Mouse (Mus musculus): ENCODE data around the gene Paxx. TPM values are rescaled to one million over a fixed set of nuclear protein-coding genes. Genes with fewer than 3 reads are reported as not detected.

Gene Paxx
- polyA plus RNA-seq, 1 experiment from 2014 or later = 119 TPM

DNA sequence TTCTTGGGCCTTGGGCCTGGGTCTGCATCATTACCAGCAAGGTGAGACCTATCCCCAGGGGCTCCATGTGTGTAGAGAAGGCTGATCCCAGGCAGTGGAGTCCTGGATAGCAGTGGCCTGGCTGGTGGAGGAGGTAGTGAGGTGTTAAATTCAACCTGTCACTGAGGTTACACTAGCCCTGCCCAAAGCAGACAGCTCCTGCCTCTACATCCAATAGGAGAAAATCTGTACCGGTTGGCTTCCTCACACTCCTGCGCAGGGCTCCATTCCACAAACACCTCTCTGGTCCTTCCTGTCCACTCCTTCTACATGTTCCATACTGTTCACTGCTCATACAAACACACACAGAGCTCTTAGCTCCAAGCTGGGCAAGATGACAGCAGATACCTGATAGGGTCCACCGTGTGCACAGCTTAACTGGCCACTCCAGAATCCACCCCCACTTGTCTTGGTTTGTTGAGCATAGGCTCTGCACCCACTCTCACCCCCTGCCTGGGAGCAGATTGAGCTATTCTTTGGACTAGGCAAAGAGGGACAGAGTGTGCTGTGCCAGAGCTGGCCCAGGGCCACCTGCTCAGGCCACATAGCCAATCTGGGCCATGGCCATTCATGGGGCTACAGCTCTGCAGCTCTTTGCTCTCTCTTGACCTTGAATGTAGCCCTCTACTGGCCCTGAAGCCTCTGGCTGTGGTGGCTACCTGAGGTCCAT is 17.2 kb upstream of the Paxx start:
- H3K9ac ChIP-seq = no peak overlapping the region
- H3K27me3 ChIP-seq = no peaks in the 10 kb centered on the region
- no peaks in the 10 kb centered on the region for H3K4me1 ChIP-seq (replicated peaks)
- H3K9me3 ChIP-seq = no peaks in the 10 kb centered on the region
- H3K27ac ChIP-seq (replicated peaks) = no peak overlapping the region
- no peak for ATAC-seq (ENCODE audit: low FRiP score, low read depth)
- no peak overlapping the region for H3K4me2 ChIP-seq
- 94% methylated on average over 3 of the region's 3 CpGs for WGBS
- H3K36me3 ChIP-seq = no peaks in the 10 kb centered on the region
- H3K4me3 ChIP-seq = no peak overlapping the region

DNA sequence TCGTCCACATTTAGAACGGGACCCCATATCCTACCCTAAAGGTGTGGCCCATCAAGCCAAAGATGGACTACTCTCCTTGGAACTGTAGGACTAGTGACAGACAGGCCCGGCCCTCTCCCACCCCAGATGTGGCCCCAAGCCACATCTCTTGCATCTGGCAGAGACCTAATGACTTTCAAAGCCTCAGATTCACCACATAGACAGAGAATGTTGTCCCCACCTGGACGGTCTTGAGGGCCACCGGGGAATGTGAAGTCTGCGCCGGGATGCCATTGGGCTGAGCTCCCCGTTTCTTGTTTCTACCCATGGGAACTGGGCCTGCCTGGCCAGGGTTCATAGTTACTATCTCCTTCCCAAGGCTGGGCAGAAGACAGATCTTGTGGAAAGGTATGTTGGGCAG is 16.6 kb upstream of the Paxx start:
- H3K36me3 ChIP-seq = no peaks in the 10 kb centered on the region
- no peaks in the 10 kb centered on the region for H3K4me1 ChIP-seq (replicated peaks)
- no peak overlapping the region for H3K4me2 ChIP-seq
- H3K9me3 ChIP-seq = no peaks in the 10 kb centered on the region
- H3K4me3 ChIP-seq = no peak overlapping the region
- 92% methylated on average over 8 of the region's 8 CpGs for WGBS
- no peaks in the 10 kb centered on the region for H3K27me3 ChIP-seq
- H3K27ac ChIP-seq (replicated peaks) = no peak overlapping the region
- no peak for ATAC-seq (ENCODE audit: low FRiP score, low read depth)
- no peak overlapping the region for H3K9ac ChIP-seq

DNA sequence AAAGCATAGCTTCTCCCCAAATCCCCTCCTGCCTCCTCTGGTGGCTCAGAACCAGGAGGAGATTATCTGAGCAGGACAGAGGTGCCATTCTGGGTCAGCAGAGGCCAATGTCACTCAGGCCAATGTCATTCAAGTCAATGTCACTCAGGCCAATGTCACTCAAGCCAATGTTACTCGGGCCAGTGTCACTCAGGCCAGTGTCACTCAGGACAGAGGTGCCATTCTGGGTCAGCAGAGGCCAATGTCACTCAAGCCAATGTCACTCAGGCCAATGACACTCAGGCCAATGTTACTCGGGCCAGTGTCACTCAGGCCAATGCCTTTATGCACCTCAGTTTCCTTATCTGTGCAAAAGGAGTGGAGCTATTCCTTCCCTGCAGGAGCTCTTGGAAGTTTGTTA is 11.7 kb upstream of the Paxx start:
- Histone ChIP-seq H3K4me2 (no peak overlapping the region), H3K27ac (replicated peaks) (no peak overlapping the region), H3K4me3 (no peak overlapping the region), H3K4me1 (replicated peaks) (peaks cover 13% of the 10 kb centered on the region), H3K36me3 (no peaks in the 10 kb centered on the region), H3K27me3 (no peaks in the 10 kb centered on the region), H3K9me3 (no peaks in the 10 kb centered on the region), H3K9ac (no peak overlapping the region)
- WGBS = 81% methylated on average over 2 of the region's 2 CpGs
- no peak for ATAC-seq (ENCODE audit: low FRiP score, low read depth)

DNA sequence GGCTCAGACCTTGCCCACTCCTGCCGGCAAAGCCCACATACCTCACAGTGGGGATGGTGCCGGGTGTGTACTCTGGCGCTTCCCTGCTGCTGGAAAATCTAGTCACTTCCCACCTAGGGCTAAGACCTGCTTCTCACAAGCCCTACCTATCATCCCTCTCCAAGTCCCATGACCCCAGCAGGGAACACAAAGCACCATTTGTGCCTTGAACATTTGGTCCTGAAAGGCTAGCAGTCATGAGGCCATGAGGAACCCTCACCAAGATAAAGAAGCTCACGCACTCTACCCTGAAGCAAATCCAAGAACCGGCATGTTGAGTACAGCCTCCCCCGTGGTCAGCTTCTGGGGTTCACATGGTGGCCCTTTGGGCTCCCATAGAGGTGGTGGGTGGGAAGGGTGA is 9.1 kb upstream of the Paxx start, which contains the start of gene Ptgds:
Gene Ptgds (minus strand): TSS at position 78 of the 400 bp plus-strand sequence.
- H3K4me3 ChIP-seq = no peak within 1 kb of the TSS
- WGBS = 57% methylated on average over 6 of the region's 6 CpGs
- no peak for ATAC-seq (ENCODE audit: low FRiP score, low read depth)
- H3K4me1 ChIP-seq (replicated peaks) = peaks cover 13% of the 10 kb centered on the region
- H3K9me3 ChIP-seq = no peaks in the 10 kb centered on the region
- peak within 1 kb of the TSS; percentile 46 for H3K27ac ChIP-seq (replicated peaks)
- H3K4me2 ChIP-seq = no peak within 1 kb of the TSS
- no peak within 1 kb of the TSS for H3K9ac ChIP-seq
- no peaks in the 10 kb centered on the region for H3K27me3 ChIP-seq
- no peaks in the 10 kb centered on the region for H3K36me3 ChIP-seq

DNA sequence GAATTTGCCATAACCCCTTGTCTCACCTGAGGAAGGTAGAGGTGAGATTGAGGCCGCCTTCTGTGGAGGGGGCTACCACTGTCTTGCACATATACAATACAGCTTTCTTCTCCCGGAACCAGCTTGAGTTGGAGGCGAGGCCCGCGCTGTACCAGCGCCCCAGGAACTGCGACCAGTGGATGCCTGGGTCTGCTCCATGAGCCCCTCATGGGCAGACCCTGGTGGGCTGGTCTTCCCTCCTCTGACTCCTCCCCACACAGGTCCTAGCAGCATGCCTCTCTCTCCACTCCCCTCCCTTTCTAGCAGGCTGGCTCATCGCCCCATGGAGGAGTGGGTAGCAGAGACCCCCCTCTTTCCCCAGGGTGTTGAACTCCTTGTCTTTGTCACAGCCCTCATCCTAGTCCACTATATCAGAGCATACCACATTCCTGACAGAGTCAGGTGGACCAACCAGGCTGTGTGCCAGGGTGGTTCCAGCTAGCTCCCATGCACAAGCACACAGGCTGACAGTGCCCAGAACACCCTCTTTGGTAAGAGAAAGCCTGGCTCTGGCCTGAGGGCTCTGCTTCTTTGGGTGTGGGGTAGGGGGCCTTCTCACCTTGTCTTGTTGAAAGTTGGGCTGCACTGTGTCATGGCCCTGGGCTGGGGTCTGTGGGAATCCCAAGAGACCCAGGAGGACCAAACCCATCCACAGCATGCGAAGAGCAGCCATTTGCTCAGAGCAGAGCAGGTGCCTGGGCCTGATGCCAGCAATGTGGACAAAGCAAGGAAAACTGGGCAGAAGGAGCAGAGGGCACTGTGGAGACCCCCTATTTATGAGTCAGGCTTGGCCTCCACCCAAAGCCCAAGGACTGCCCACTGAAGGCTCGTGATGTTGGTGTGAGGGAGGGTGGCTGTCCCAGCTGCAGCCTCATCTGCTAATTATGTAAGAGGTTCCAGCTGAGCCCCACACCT is 8.3 kb upstream of the Paxx start:
- Histone ChIP-seq H3K27ac (replicated peaks) (peak overlapping the region; percentile 46), H3K4me2 (no peak overlapping the region), H3K27me3 (no peaks in the 10 kb centered on the region), H3K9ac (no peak overlapping the region), H3K4me3 (no peak overlapping the region), H3K36me3 (no peaks in the 10 kb centered on the region), H3K4me1 (replicated peaks) (peaks cover 13% of the 10 kb centered on the region), H3K9me3 (no peaks in the 10 kb centered on the region)
- ATAC-seq (ENCODE audit: low FRiP score, low read depth) = peak; percentile 79
- 68% methylated on average over 10 of the region's 10 CpGs for WGBS

DNA sequence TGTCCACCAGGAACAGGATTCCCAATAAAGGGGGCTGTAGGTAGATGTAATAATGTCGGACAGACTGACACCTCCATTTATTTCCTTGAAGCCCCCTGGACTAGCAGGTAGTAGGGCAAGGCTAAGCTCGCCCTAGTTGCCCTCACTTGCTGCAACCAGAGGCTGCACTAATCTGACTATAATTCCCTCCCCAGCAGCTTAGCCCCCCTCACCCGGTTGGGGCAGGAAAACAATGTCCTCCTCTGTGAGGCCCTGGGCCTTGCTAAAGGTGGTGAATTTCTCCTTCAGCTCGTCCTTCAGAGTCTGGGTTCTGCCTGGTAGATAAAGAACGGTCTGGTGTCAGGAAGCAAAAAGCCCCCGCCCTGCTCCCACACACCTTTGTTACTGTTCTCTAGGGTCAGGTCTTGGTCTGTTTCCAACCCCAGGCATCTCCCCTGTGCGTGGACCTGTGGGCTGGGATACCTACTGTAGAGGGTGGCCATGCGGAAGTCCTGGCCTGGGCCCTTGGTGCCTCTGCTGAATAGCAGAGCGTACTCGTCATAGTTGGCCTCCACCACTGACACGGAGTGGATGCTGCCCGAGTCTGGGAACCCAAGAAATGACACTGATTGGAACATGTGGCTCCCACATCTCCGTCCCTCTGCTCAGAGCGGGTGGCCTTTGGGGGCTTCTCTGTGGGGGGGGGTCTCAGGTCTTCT is 6.9 kb upstream of the Paxx start:
- peaks cover 13% of the 10 kb centered on the region for H3K4me1 ChIP-seq (replicated peaks)
- H3K4me2 ChIP-seq = no peak overlapping the region
- H3K4me3 ChIP-seq = no peak overlapping the region
- H3K27ac ChIP-seq (replicated peaks) = no peak overlapping the region
- no peak overlapping the region for H3K9ac ChIP-seq
- WGBS = 77% methylated on average over 14 of the region's 14 CpGs
- ATAC-seq (ENCODE audit: low FRiP score, low read depth) = no peak
- H3K9me3 ChIP-seq = no peaks in the 10 kb centered on the region
- no peaks in the 10 kb centered on the region for H3K36me3 ChIP-seq
- H3K27me3 ChIP-seq = no peaks in the 10 kb centered on the region

DNA sequence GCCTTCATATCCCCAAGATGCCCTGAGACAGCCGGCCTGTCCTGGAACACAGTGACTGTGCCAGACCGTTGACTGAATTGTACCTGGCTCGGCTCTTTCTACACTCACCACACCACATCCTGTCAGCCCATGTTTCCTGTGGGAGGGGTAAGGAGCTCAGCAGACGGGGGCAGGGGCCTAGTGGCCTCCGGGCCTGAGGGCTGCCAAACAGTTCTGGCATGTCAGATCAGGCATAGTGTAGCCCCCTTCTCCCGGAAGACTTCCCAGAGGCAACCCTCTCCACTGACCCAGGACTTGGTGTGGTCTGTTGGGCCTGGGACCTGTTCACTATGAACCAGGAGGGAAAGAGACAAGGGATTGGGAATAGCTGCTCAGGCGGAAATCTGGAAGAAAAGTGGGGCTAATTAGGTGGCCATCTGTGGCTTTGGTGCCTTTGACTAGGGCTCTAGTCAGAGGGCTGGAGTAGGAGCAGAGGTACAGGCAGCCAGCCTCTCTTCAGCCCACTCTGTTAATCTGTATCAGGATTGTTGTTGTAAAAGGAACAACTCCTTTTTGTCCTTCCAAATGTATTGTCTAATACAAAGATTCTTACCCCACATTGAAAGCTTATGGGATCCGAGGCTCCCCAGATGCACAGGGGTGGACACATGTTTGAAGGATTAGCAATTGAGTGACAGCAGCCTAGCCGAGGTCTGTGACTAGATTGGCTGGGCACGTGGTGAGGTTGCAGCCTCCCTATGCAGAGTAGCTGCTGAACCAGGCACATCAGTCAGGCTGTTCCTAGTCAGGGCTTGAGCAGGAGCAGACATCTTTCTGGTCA is 5.1 kb upstream of the Paxx start:
- H3K27me3 ChIP-seq = no peaks in the 10 kb centered on the region
- no peak overlapping the region for H3K27ac ChIP-seq (replicated peaks)
- no peak for ATAC-seq (ENCODE audit: low FRiP score, low read depth)
- H3K4me3 ChIP-seq = no peak overlapping the region
- H3K4me1 ChIP-seq (replicated peaks) = peaks cover 22% of the 10 kb centered on the region
- no peak overlapping the region for H3K9ac ChIP-seq
- no peaks in the 10 kb centered on the region for H3K36me3 ChIP-seq
- 55% methylated on average over 10 of the region's 10 CpGs for WGBS
- H3K4me2 ChIP-seq = no peak overlapping the region
- H3K9me3 ChIP-seq = no peaks in the 10 kb centered on the region

DNA sequence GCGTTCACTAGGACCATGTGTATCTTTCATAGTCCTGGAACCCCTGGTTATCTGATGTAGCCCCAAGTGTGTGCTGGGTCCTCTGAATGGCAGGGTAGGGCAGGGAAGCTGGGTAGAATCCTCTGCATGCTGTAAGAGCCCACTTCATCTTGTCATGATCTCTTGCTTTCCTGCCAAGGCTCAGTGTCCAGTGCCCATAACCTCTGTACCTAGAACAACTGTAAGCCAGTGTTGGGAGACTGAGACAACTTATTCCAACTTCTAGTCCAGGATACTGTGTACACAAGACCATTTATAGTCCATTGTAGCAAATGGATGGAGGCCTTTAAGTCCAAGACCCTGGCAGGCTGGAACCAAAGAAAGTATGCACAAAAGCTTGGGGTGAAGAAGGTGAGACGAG is 4.4 kb upstream of the Paxx start:
- H3K4me2 ChIP-seq = no peak overlapping the region
- H3K9me3 ChIP-seq = no peaks in the 10 kb centered on the region
- H3K4me3 ChIP-seq = no peak overlapping the region
- no peaks in the 10 kb centered on the region for H3K27me3 ChIP-seq
- H3K36me3 ChIP-seq = no peaks in the 10 kb centered on the region
- WGBS = 83% methylated on average over 2 of the region's 2 CpGs
- H3K9ac ChIP-seq = no peak overlapping the region
- ATAC-seq (ENCODE audit: low FRiP score, low read depth) = no peak
- H3K27ac ChIP-seq (replicated peaks) = no peak overlapping the region
- H3K4me1 ChIP-seq (replicated peaks) = peaks cover 22% of the 10 kb centered on the region

DNA sequence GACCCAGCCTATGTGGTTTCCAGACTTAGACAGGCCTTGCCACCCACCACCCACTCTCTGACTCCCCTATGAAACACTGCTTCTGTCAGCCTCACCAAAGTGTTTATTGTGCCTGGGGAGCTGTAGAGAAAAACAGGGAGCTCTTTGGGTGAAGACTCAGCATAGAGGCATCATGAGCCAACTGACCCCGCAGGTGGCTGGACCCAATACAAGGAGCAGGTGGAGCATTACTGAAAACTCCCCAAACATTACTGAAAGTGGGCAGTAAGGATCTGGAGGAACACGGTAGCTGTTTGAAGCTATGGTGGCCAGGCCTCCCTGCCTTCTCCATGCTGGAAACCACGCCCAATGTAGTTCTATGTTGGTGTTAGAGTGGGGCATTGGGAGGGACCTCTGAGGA is 2.7 kb upstream of the Paxx start:
- no peaks in the 10 kb centered on the region for H3K36me3 ChIP-seq
- H3K27me3 ChIP-seq = no peaks in the 10 kb centered on the region
- WGBS = 94% methylated on average over 3 of the region's 3 CpGs
- H3K27ac ChIP-seq (replicated peaks) = no peak overlapping the region
- H3K4me3 ChIP-seq = no peak overlapping the region
- no peak for ATAC-seq (ENCODE audit: low FRiP score, low read depth)
- H3K4me2 ChIP-seq = no peak overlapping the region
- no peaks in the 10 kb centered on the region for H3K9me3 ChIP-seq
- H3K9ac ChIP-seq = no peak overlapping the region
- H3K4me1 ChIP-seq (replicated peaks) = peaks cover 24% of the 10 kb centered on the region

DNA sequence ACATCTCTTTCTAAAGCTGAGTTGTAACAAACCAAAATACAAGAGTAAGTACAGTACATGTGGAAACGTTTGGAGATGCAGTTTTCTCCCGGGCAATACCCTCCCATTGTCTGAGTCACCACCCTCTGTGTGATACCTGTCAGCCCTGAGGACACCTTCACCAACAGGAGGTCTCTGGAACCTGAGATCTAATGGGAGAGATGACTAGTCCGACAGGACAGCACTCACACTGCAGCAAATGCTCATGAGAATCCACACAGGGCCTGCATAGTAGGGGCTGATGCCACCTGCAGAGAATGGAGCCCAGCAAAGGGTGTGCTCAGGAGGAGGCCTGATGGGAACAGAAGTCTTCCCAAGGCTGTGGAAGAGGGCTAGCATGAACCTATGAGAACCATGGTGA is 513 bp upstream of the Paxx start:
- peaks cover 25% of the 10 kb centered on the region for H3K4me1 ChIP-seq (replicated peaks)
- peak overlapping the region; percentile 82 for H3K9ac ChIP-seq
- ATAC-seq (ENCODE audit: low FRiP score, low read depth) = no peak
- peak overlapping the region; percentile 74 for H3K4me3 ChIP-seq
- H3K9me3 ChIP-seq = no peaks in the 10 kb centered on the region
- peak overlapping the region; percentile 95 for H3K27ac ChIP-seq (replicated peaks)
- peak overlapping the region; percentile 87 for H3K4me2 ChIP-seq
- H3K27me3 ChIP-seq = no peaks in the 10 kb centered on the region
- peaks cover 7% of the 10 kb centered on the region; the same call in 1 of the 2 replicates for H3K36me3 ChIP-seq
- WGBS = 33% methylated on average over 3 of the region's 3 CpGs

DNA sequence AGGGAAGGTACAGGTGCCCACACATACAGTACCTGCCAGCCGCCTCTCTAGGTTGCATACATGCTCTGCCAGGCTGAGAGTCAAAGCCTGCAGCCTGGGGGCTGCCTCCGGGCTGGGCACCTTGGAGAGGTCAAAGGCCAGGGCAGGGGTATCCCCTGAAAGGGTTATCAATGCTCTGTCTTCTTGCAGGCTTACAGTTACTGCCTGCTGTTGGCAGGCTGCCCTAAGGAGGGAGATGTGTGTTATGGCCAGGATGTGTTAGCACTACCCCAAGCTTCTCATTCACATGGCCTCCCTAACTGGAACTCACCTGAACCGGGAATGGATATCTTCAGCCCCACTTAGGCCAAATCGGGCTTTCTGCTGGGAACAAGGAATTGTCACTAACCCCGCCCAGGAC is 759 bp downstream of the Paxx start:
- Histone ChIP-seq H3K4me3 (peak overlapping the region; percentile 74), H3K9ac (peak overlapping the region; percentile 82), H3K9me3 (no peaks in the 10 kb centered on the region), H3K4me2 (peak overlapping the region; percentile 87), H3K27me3 (no peaks in the 10 kb centered on the region), H3K4me1 (replicated peaks) (peaks cover 25% of the 10 kb centered on the region), H3K36me3 (peaks cover 7% of the 10 kb centered on the region; the same call in 1 of the 2 replicates), H3K27ac (replicated peaks) (peak overlapping the region; percentile 95)
- peak; percentile 25 for ATAC-seq (ENCODE audit: low FRiP score, low read depth)
- 37% methylated on average over 5 of the region's 5 CpGs for WGBS

All from hindbrain, embryonic 15.5 days (tissue).